Comparison of ENCODE assay signal across 11 mouse cellular contexts in genomic region chr4:152029087-152029486, GRCm38 (mm10). TPM values are rescaled to one million over a fixed set of nuclear protein-coding genes. Genes with fewer than 3 reads are reported as not detected.
DNase-seq lines count a peak whose midpoint lies in the region; ATAC-seq and TF ChIP-seq lines count a peak whose summit lies in the region.
"Had no signal": no experiment of that assay in that cellular context is flagged by ENCODE, and none has a peak within 500 bp of the region (broad histone marks: within the 10 kb centered on the region; RNA-seq: fewer than 3 reads in every experiment).

No protein-coding gene starts in this region.

- H3K36me3 ChIP-seq in liver, postnatal 0 days (replicated peaks; ENCODE audit: insufficient read depth, low read length) = 0 out of 2 replicates have a peak, but pooled peaks cover 5% of the 10 kb centered on the region
- peaks cover 22% of the 10 kb centered on the region for H3K36me3 ChIP-seq in liver, embryonic 12.5 days
- peaks cover 4% of the 10 kb centered on the region; the same call in 1 of the 2 replicates for H3K36me3 ChIP-seq in midbrain, postnatal 0 days (ENCODE audit: insufficient read depth, low read length)

- H3K4me2 ChIP-seq in liver, postnatal 0 days (ENCODE audit: low read depth, low read length) = no peak overlapping the region
- H3K4me2 ChIP-seq in liver, embryonic 12.5 days = no peak overlapping the region
- H3K4me2 ChIP-seq in midbrain, postnatal 0 days (ENCODE audit: low read depth, low read length, poor library complexity, severe bottlenecking) = peak overlapping the region; percentile 75

- no peak overlapping the region for H3K4me3 ChIP-seq in liver, postnatal 0 days (ENCODE audit: low read depth, low read length)
- no peak overlapping the region for H3K4me3 ChIP-seq in liver, embryonic 12.5 days
- H3K4me3 ChIP-seq in bone marrow, adult 2 months (replicated peaks; ENCODE audit: control insufficient read depth, low read depth, low read length) = no peak overlapping the region
- peak overlapping the region; percentile 61; the same call in 1 of the 2 replicates for H3K4me3 ChIP-seq in midbrain, postnatal 0 days (ENCODE audit: low read depth, low read length)
- H3K4me3 ChIP-seq: liver, embryonic 13.5 days had no signal

- no peaks in the 10 kb centered on the region for H3K9me3 ChIP-seq in liver, postnatal 0 days (ENCODE audit: low read length)
- no peaks in the 10 kb centered on the region for H3K9me3 ChIP-seq in liver, embryonic 12.5 days (replicated peaks)
- no peaks in the 10 kb centered on the region for H3K9me3 ChIP-seq in midbrain, postnatal 0 days (ENCODE audit: low read length)
- H3K9me3 ChIP-seq: G1E; liver, embryonic 13.5 days had no signal

- peak; percentile 65 for TF ChIP-seq CTCF in liver, postnatal 0 days (IDR thresholded peaks at IDR 0.05; ENCODE audit: low read depth)
- peak; percentile 1; the same call in 1 of the 2 replicates for TF ChIP-seq CTCF in bone marrow, adult 2 months (IDR thresholded peaks at IDR 0.05; ENCODE audit: control insufficient read depth, insufficient read depth, low read length)
- peak; percentile 64 for TF ChIP-seq CTCF in midbrain, postnatal 0 days (IDR thresholded peaks at IDR 0.05)

- H3K4me1 ChIP-seq in liver, postnatal 0 days (ENCODE audit: insufficient read depth) = peaks cover 31% of the 10 kb centered on the region
- H3K4me1 ChIP-seq in liver, embryonic 12.5 days = peaks cover 41% of the 10 kb centered on the region
- peaks cover 2% of the 10 kb centered on the region for H3K4me1 ChIP-seq in bone marrow, adult 2 months (ENCODE audit: control insufficient read depth, insufficient read depth, low read length)
- peaks cover 31% of the 10 kb centered on the region for H3K4me1 ChIP-seq in midbrain, postnatal 0 days (ENCODE audit: insufficient read depth, low read length)

- no peak overlapping the region for H3K27ac ChIP-seq in liver, postnatal 0 days (ENCODE audit: low read depth)
- H3K27ac ChIP-seq in liver, embryonic 12.5 days = no peak overlapping the region
- no peak overlapping the region for H3K27ac ChIP-seq in bone marrow, adult 2 months (ENCODE audit: control insufficient read depth, insufficient read depth, low read depth, low read length, poor library complexity)
- H3K27ac ChIP-seq in midbrain, postnatal 0 days (ENCODE audit: low read depth, low read length) = no peak overlapping the region
- H3K27ac ChIP-seq: liver, embryonic 13.5 days had no signal

- ATAC-seq in liver, postnatal 0 days = no peak
- ATAC-seq in liver, embryonic 12.5 days = no peak
- no peak for ATAC-seq in midbrain, postnatal 0 days (ENCODE audit: low FRiP score)
- ATAC-seq in erythroid progenitor cell, adult 5-6 weeks (replicated peaks; ENCODE audit: low FRiP score, poor library complexity, severe bottlenecking) = no peak

- WGBS in liver, postnatal 0 days (ENCODE audit: insufficient replicate concordance) = 36% methylated on average over 5 of the region's 5 CpGs
- 28% methylated on average over 5 of the region's 5 CpGs for WGBS in liver, embryonic 12.5 days (ENCODE audit: insufficient replicate concordance)
- WGBS in bone marrow, adult 2 months = 41% methylated on average over 5 of the region's 5 CpGs
- 34% methylated on average over 5 of the region's 5 CpGs for WGBS in midbrain, postnatal 0 days

- peak; percentile 39 for DNase-seq in cerebellum, adult 9-11 months
- no peak for DNase-seq in cerebellum, postnatal 14 days
- DNase-seq in liver, postnatal 0 days = no peak
- no peak for DNase-seq in midbrain, postnatal 0 days (ENCODE audit: low spot score)
- no peak for DNase-seq in gastrocnemius, postnatal 10 days
- DNase-seq: kidney, adult 9 months; liver, embryonic 13.5 days had no signal

- TF ChIP-seq EP300 in liver, postnatal 0 days (IDR thresholded peaks at IDR 0.05; ENCODE audit: low read depth) = no peak

- no peak for TF ChIP-seq POLR2A in bone marrow, adult 2 months (IDR thresholded peaks at IDR 0.05; ENCODE audit: borderline replicate concordance, control insufficient read depth, low read depth, low read length)

- H3K9ac ChIP-seq in liver, postnatal 0 days (replicated peaks) = no peak overlapping the region
- no peak overlapping the region for H3K9ac ChIP-seq in liver, embryonic 12.5 days
- no peak overlapping the region for H3K9ac ChIP-seq in midbrain, postnatal 0 days (replicated peaks; ENCODE audit: low read length, poor library complexity, severe bottlenecking)
- H3K9ac ChIP-seq: liver, embryonic 13.5 days had no signal

- H3K27me3 ChIP-seq in liver, postnatal 0 days (ENCODE audit: insufficient read depth, low read length) = no peaks in the 10 kb centered on the region
- H3K27me3 ChIP-seq in liver, embryonic 12.5 days (replicated peaks) = peaks cover 34% of the 10 kb centered on the region
- H3K27me3 ChIP-seq in midbrain, postnatal 0 days (ENCODE audit: insufficient read depth, low read length) = no peaks in the 10 kb centered on the region

RNA-seq across cellular contexts. Expression of gene Zbtb48, which starts 1.6 kb away (rescaled TPM):
- 7.4 and 8.5 TPM in 2 replicates for polyA plus RNA-seq in liver, postnatal 0 days (2015; fragmentation: Nextera tagmentation; extraction: Ambion mirVana)
- 11.4 and 12.2 TPM in 2 replicates for polyA plus RNA-seq in liver, embryonic 12.5 days (2016; fragmentation: Nextera tagmentation; extraction: Ambion mirVana)
- 7.7 and 21.0 TPM in 2 replicates for polyA plus RNA-seq in bone marrow, adult 2 months (2011; ENCODE audit: insufficient read depth, insufficient read length, low replicate concordance, missing spikeins)
- total RNA-seq in midbrain, postnatal 0 days (2014; rRNA removed) = 7.8 and 8.9 TPM in 2 replicates
- polyA plus RNA-seq in midbrain, postnatal 0 days (2015; fragmentation: Nextera tagmentation; extraction: Ambion mirVana) = 17.0 and 20.6 TPM in 2 replicates
- 1 to 10 TPM; 3.2 to 4.7 TPM for total RNA-seq in gastrocnemius, postnatal 10 days (2021)
- total RNA-seq in erythroid progenitor cell, adult 5-6 weeks (2015; ENCODE audit: low replicate concordance) = 5.4 TPM in 1 of 2 replicates, not detected in the other
- total RNA-seq in erythroid progenitor cell, adult 5-6 weeks (2017; ENCODE audit: low replicate concordance) = 2.7 and 4.2 TPM in 2 replicates

RNA-seq across cellular contexts. Expression of gene Tas1r1, which starts 9.3 kb away (rescaled TPM):
- polyA plus RNA-seq in liver, postnatal 0 days (2015; fragmentation: Nextera tagmentation; extraction: Ambion mirVana) = 0.07 TPM in 2 replicates
- 0.12 and 0.19 TPM in 2 replicates for polyA plus RNA-seq in liver, embryonic 12.5 days (2016; fragmentation: Nextera tagmentation; extraction: Ambion mirVana)
- 1.0 TPM in 1 of 2 replicates, not detected in the other for polyA plus RNA-seq in bone marrow, adult 2 months (2011; ENCODE audit: insufficient read depth, insufficient read length, low replicate concordance, missing spikeins)
- total RNA-seq in midbrain, postnatal 0 days (2014; rRNA removed) = 0.11 and 1.5 TPM in 2 replicates
- polyA plus RNA-seq in midbrain, postnatal 0 days (2015; fragmentation: Nextera tagmentation; extraction: Ambion mirVana) = 1.6 TPM in 2 replicates
- 1 to 10 TPM; 1.1 to 1.3 TPM for total RNA-seq in gastrocnemius, postnatal 10 days (2021)
- not detected in 2 replicates for total RNA-seq in erythroid progenitor cell, adult 5-6 weeks (2015; ENCODE audit: low replicate concordance)
- total RNA-seq in erythroid progenitor cell, adult 5-6 weeks (2017; ENCODE audit: low replicate concordance) = not detected in 2 replicates

RNA-seq across cellular contexts. Expression of gene Nol9, which starts 10.0 kb away (rescaled TPM):
- polyA plus RNA-seq in liver, postnatal 0 days (2015; fragmentation: Nextera tagmentation; extraction: Ambion mirVana) = 8.0 and 8.5 TPM in 2 replicates
- 42.3 and 44.0 TPM in 2 replicates for polyA plus RNA-seq in liver, embryonic 12.5 days (2016; fragmentation: Nextera tagmentation; extraction: Ambion mirVana)
- polyA plus RNA-seq in bone marrow, adult 2 months (2011; ENCODE audit: insufficient read depth, insufficient read length, low replicate concordance, missing spikeins) = 8.1 and 11.9 TPM in 2 replicates
- 22.5 and 27.4 TPM in 2 replicates for total RNA-seq in midbrain, postnatal 0 days (2014; rRNA removed)
- polyA plus RNA-seq in midbrain, postnatal 0 days (2015; fragmentation: Nextera tagmentation; extraction: Ambion mirVana) = 17.5 and 19.0 TPM in 2 replicates
- 10 to 100 TPM in 1 of 2 experiments, 1 to 10 TPM in 1; 8.7 to 12.9 TPM for total RNA-seq in gastrocnemius, postnatal 10 days (2021)
- 7.1 and 10.1 TPM in 2 replicates for total RNA-seq in erythroid progenitor cell, adult 5-6 weeks (2015; ENCODE audit: low replicate concordance)
- total RNA-seq in erythroid progenitor cell, adult 5-6 weeks (2017; ENCODE audit: low replicate concordance) = 4.9 and 5.0 TPM in 2 replicates

RNA-seq across cellular contexts. Expression of gene Klhl21, which starts 20.5 kb away (rescaled TPM):
- 4.2 TPM in 2 replicates for polyA plus RNA-seq in liver, postnatal 0 days (2015; fragmentation: Nextera tagmentation; extraction: Ambion mirVana)
- polyA plus RNA-seq in liver, embryonic 12.5 days (2016; fragmentation: Nextera tagmentation; extraction: Ambion mirVana) = 10.9 and 12.0 TPM in 2 replicates
- polyA plus RNA-seq in bone marrow, adult 2 months (2011; ENCODE audit: insufficient read depth, insufficient read length, low replicate concordance, missing spikeins) = 3.5 and 6.6 TPM in 2 replicates
- 9.0 and 13.2 TPM in 2 replicates for total RNA-seq in midbrain, postnatal 0 days (2014; rRNA removed)
- polyA plus RNA-seq in midbrain, postnatal 0 days (2015; fragmentation: Nextera tagmentation; extraction: Ambion mirVana) = 3.5 and 4.1 TPM in 2 replicates
- 10 to 100 TPM; 28.9 to 29.3 TPM for total RNA-seq in gastrocnemius, postnatal 10 days (2021)
- total RNA-seq in erythroid progenitor cell, adult 5-6 weeks (2015; ENCODE audit: low replicate concordance) = 1.3 and 2.9 TPM in 2 replicates
- total RNA-seq in erythroid progenitor cell, adult 5-6 weeks (2017; ENCODE audit: low replicate concordance) = 0.91 and 1.0 TPM in 2 replicates

RNA-seq across cellular contexts. Expression of gene Phf13, which starts 33.0 kb away (rescaled TPM):
- polyA plus RNA-seq in liver, postnatal 0 days (2015; fragmentation: Nextera tagmentation; extraction: Ambion mirVana) = 3.6 and 4.1 TPM in 2 replicates
- polyA plus RNA-seq in liver, embryonic 12.5 days (2016; fragmentation: Nextera tagmentation; extraction: Ambion mirVana) = 10.4 and 11.2 TPM in 2 replicates
- polyA plus RNA-seq in bone marrow, adult 2 months (2011; ENCODE audit: insufficient read depth, insufficient read length, low replicate concordance, missing spikeins) = 1.9 and 2.8 TPM in 2 replicates
- 17.2 and 18.3 TPM in 2 replicates for total RNA-seq in midbrain, postnatal 0 days (2014; rRNA removed)
- polyA plus RNA-seq in midbrain, postnatal 0 days (2015; fragmentation: Nextera tagmentation; extraction: Ambion mirVana) = 16.6 and 17.1 TPM in 2 replicates
- 1 to 10 TPM; 6.5 to 9.5 TPM for total RNA-seq in gastrocnemius, postnatal 10 days (2021)
- 2.5 and 2.9 TPM in 2 replicates for total RNA-seq in erythroid progenitor cell, adult 5-6 weeks (2015; ENCODE audit: low replicate concordance)
- total RNA-seq in erythroid progenitor cell, adult 5-6 weeks (2017; ENCODE audit: low replicate concordance) = 0.83 and 4.6 TPM in 2 replicates

Comparison
In these comparisons a context has a peak if more than half of its experiments do, and no peak if none do; other contexts are left out.
1. CTCF ChIP-seq: peak in every context shown above with its lines; median percentile 65 in liver, postnatal 0 days; 64 in midbrain, postnatal 0 days; 1 in bone marrow, adult 2 months.